Mouse (Mus musculus) kidney, embryonic 15.5 days (tissue): ENCODE data around the gene Fras1. TPM values are rescaled to one million over a fixed set of nuclear protein-coding genes. Genes with fewer than 3 reads are reported as not detected.
A peak's percentile ranks its signal among the peaks of the same experiment; 100 is the strongest.

Experiments
- ATAC-seq: fragments of 200-750 bp; cut with Nextera tagmentation; replicated peaks from 2 replicates; pipeline ENCODE4 v1.8.0; 2017; ENCODE audit warnings: moderate TSS enrichment; ENCODE audit not compliant: low FRiP score
- H3K27ac ChIP-seq: fragments of 300-500 bp; sonication (generic); 2 replicates; pipeline ENCODE4 v1.5.1; 2015; ENCODE audit warnings: mild to moderate bottlenecking, inconsistent platforms
- H3K27me3 ChIP-seq: fragments of 300-500 bp; sonication (generic); 2 replicates; pipeline ENCODE4 v1.6.1; 2015; ENCODE audit warnings: inconsistent platforms
- H3K36me3 ChIP-seq: fragments of 300-500 bp; sonication (generic); 2 replicates; pipeline ENCODE4 v1.6.1; 2015; ENCODE audit warnings: inconsistent platforms
- H3K4me1 ChIP-seq: fragments of 300-500 bp; sonication (generic); 2 replicates; pipeline ENCODE4 v1.6.1; 2015; ENCODE audit warnings: inconsistent platforms
- H3K4me2 ChIP-seq: fragments of 300-500 bp; sonication (generic); 2 replicates; pipeline ENCODE4 v1.6.1; 2015; ENCODE audit warnings: moderate library complexity, mild to moderate bottlenecking, inconsistent platforms
- H3K4me3 ChIP-seq: fragments of 300-500 bp; sonication (generic); replicated peaks from 2 replicates; pipeline ENCODE4 v1.5.1; 2015; ENCODE audit warnings: mild to moderate bottlenecking, inconsistent platforms
- H3K9ac ChIP-seq: fragments of 300-500 bp; sonication (generic); 2 replicates; pipeline ENCODE4 v1.6.1; 2015; ENCODE audit warnings: mild to moderate bottlenecking, inconsistent platforms
- H3K9me3 ChIP-seq: fragments of 300-500 bp; sonication (generic); replicated peaks from 2 replicates; pipeline ENCODE4 v1.6.1; 2016; ENCODE audit warnings: inconsistent platforms
- WGBS: fragments of 180-500 bp; shearing (Covaris S2); methylation state at CpG from one replicate; pipeline ENCODE4 v1.1.7; 2015; ENCODE audit warnings: mixed read lengths; 5-methylcytosine and 5-hydroxymethylcytosine counted together
- polyA plus RNA-seq: library from polyadenylated mRNA; unstranded; fragments of >200 nt; fragmentation: Nextera tagmentation; extraction: Ambion mirVana; gene quantifications from 2 replicates; pipeline ENCODE4 v1.2.1, GENCODE M21; 2015

Gene Fras1
- polyA plus RNA-seq, 1 experiment from 2014 or later = 36.4 TPM

DNA sequence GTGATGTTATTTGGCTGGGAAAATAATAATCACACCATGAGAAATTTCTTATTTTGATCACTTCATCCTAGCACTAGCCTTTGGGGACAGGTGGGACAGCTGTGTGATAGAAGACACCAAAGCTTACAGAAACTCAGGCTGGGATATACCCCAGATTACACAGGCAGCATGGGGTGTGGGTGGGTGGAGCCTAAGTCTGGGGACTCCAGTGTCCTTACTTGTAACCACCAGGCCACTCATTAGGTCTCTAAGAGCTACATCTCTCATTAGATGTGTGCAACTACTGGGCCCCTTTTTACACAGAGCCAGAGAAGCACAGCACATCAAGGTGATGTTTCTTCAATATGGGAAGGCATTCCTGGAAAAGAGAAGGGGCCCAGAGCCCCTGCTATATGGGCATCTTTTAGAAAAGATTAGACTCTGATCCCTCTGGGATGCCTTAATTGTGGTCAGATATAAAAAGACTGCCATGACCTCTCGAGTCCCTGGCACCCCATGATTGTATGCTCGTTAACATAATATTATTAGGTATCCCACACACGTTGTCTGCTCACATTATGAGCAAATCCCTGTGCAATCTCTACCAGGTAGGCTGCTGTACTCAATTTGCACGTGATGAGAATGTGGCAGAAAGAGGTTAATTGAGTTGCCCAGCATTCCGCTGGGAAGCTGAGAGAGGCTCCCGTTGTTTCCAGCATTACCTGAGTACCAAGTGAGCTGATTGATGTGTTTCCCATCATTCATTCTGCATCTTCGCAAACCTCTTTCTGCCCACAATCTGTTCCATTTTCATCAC is 230.4 kb downstream of the Fras1 start:
- Histone ChIP-seq H3K4me3 (no peak overlapping the region), H3K27ac (no peak overlapping the region), H3K36me3 (peaks cover 34% of the 10 kb centered on the region), H3K9ac (no peak overlapping the region), H3K4me1 (no peaks in the 10 kb centered on the region), H3K4me2 (no peak overlapping the region), H3K9me3 (no peaks in the 10 kb centered on the region), H3K27me3 (no peaks in the 10 kb centered on the region)
- ATAC-seq = no peak
- WGBS = 84% methylated on average over 7 of the region's 7 CpGs

DNA sequence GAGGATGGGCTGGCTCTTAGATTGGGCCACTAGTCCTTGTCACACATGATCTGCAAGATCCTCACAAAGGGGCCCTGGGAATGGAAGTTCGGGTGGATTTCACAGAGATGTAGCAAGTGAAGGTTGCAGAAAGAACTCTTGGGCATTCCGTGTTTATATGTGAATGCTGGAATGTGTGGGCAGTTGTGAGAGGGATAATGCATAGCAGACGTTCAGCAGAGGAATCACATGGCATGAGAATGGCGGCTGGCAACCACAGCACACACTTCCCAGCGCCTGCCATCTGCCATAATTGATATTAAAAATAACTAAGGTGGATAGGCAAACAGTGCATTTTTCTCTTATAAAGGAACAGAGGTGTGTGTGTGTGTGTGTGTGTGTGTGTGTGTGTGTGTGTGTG is 234.3 kb downstream of the Fras1 start:
- no peak; the same call in 1 of the 2 replicates for ATAC-seq
- Histone ChIP-seq H3K27me3 (no peaks in the 10 kb centered on the region), H3K27ac (no peak overlapping the region), H3K4me3 (no peak overlapping the region), H3K9me3 (no peaks in the 10 kb centered on the region), H3K4me1 (0 out of 2 replicates have a peak, but pooled peaks cover 2% of the 10 kb centered on the region), H3K36me3 (peaks cover 7% of the 10 kb centered on the region; the same call in 1 of the 2 replicates), H3K9ac (no peak overlapping the region), H3K4me2 (no peak overlapping the region)
- 69% methylated on average over 5 of the region's 5 CpGs for WGBS

DNA sequence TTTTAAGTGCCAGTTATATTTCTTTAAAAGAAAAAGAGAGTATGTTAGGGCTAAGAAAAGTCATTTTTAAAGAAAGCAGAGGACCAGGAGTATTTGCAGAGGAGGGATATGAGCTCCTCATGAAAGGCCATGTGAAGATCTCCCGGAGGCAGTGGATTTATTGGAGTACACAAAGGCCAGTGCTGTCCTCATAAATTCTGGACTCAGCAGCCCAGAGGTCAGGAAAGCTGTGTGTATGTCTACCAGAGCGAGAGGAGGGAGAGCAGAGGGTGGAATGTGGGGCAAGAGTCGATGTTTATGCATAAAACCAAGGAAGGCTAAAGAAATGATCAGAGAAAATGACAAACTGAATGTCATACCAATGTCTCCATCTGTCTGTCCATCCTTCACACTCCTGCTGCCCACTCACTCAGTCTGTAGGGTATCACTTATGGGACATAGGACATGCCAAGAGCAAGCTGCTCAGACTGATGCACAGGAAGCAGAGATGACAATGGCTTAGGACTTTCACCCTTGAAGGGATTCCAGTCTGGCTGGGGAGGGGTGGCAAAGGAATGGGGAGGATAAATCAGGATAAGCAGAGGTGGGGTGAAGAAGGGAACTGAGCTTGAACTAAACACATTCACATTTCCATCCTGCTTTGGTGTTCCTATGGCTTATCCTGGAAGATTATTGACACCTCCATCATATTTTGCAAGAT is 235.0 kb downstream of the Fras1 start:
- H3K4me1 ChIP-seq = 0 out of 2 replicates have a peak, but pooled peaks cover 2% of the 10 kb centered on the region
- H3K27me3 ChIP-seq = no peaks in the 10 kb centered on the region
- no peak overlapping the region for H3K4me2 ChIP-seq
- H3K36me3 ChIP-seq = peaks cover 7% of the 10 kb centered on the region; the same call in 1 of the 2 replicates
- H3K9ac ChIP-seq = no peak overlapping the region
- H3K4me3 ChIP-seq = no peak overlapping the region
- 0 out of 2 replicates have a peak overlapping the region, but pooled peaks have one; percentile 27 for H3K27ac ChIP-seq
- 19% methylated on average over 3 of the region's 3 CpGs for WGBS
- H3K9me3 ChIP-seq = no peaks in the 10 kb centered on the region
- ATAC-seq = peak; percentile 88

DNA sequence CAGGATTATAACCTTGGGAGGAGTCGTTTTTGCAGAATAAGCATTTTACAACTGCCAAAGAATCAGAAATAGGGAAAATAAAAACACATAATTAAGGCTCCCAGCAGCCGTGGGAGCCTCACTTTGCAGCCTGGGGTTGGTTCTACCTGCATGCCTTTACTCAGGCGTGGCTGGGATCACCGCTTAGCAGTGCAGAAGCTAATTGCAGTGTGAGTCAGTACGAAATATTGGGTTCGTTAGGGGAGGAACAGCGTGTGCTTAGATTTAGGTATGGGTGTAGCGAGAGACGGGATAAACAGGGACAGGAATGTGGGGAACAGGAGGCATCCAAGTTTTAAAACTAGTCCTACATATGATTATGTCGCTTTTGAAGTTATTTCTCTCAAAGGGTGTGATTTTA is 238.3 kb downstream of the Fras1 start:
- Histone ChIP-seq H3K4me1 (peaks cover 8% of the 10 kb centered on the region), H3K36me3 (0 out of 2 replicates have a peak, but pooled peaks cover 3% of the 10 kb centered on the region), H3K27me3 (no peaks in the 10 kb centered on the region), H3K4me2 (no peak overlapping the region), H3K4me3 (no peak overlapping the region), H3K9me3 (no peaks in the 10 kb centered on the region), H3K9ac (no peak overlapping the region), H3K27ac (no peak overlapping the region)
- WGBS = 76% methylated on average over 10 of the region's 10 CpGs
- ATAC-seq = no peak

DNA sequence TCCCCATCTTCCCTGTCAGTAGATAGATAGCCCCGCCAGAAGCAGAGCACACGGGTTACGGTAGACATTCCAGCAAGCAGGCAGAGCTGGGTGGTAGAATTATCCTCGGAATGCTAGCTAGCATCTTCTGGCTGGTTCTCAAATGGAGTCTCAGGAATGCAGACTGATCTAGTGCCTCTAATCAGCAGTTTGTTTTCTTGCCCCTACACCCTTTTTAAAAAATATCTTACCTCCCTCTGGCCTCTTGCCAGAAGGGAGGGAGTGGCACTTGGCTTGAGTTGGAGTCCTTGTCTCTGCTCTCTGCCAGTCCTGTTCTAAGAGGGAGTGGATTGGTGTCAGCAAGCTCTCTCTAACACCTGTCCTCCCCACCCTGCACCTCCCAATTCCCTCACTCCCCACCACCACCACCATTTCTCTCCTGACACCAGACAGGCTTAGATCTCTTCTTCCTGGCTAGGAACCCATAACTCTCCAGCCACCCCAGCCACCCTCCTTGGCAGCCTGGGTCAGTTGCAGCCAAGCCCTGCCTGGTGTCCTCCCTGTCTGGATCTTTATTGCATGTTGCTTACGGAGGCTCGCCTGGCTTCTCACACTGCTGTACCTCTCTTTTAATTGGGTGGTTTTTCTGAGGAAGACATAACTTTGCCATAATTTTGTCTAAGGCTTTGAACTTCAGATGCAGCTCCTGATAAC is 243.3 kb downstream of the Fras1 start:
- H3K9me3 ChIP-seq = no peaks in the 10 kb centered on the region
- H3K4me3 ChIP-seq = no peak overlapping the region
- WGBS = 39% methylated on average over 6 of the region's 6 CpGs
- H3K36me3 ChIP-seq = peaks cover 17% of the 10 kb centered on the region
- no peak overlapping the region for H3K9ac ChIP-seq
- no peak overlapping the region for H3K4me2 ChIP-seq
- peak; percentile 74 for ATAC-seq
- H3K27ac ChIP-seq = peak overlapping the region; percentile 18; the same call in 1 of the 2 replicates
- H3K4me1 ChIP-seq = peaks cover 11% of the 10 kb centered on the region
- no peaks in the 10 kb centered on the region for H3K27me3 ChIP-seq

DNA sequence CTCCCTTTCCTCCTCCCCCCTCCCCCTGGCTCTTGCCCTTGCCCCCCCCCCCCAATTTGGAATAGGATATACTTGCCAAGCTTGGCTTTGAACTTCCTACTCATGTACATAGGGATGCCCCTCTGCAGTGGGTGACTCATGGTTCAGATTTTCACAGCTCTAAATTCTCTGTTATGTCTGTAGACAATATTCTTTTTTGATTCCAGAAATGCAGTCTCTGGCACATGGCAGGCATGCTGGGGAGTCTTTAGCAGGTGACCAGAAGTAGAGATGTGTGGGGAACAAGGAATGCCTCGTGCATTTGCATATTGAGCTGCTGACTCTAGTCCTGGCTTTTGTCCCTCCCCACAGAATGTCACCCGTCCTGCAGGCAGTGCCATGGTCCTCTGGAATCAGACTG is 244.3 kb downstream of the Fras1 start:
- Histone ChIP-seq H3K4me1 (peaks cover 12% of the 10 kb centered on the region), H3K27me3 (no peaks in the 10 kb centered on the region), H3K36me3 (peaks cover 17% of the 10 kb centered on the region), H3K4me2 (no peak overlapping the region), H3K9me3 (no peaks in the 10 kb centered on the region), H3K9ac (no peak overlapping the region), H3K4me3 (no peak overlapping the region), H3K27ac (no peak overlapping the region)
- 74% methylated on average over 2 of the region's 2 CpGs for WGBS
- ATAC-seq = no peak

DNA sequence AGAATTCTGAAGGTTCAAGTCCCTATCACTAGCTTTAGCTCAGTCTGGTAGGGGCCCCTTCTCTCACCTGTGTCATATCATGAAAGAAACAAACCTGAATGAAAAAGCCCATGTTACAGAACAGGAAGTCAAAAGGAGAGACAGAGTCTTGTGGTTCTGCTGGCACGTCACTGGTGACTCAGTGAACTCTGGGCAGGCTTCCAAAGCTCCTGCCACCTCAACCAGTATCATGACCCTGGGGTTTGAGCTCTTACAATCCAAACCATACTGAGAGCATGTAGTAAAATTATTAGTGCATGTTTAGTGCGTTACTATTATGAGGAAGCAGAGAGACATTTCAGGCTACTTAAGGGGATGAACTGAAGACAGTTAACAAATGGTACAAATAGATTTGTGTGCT is 246.5 kb downstream of the Fras1 start:
- Histone ChIP-seq H3K4me1 (peaks cover 12% of the 10 kb centered on the region), H3K9me3 (no peaks in the 10 kb centered on the region), H3K4me2 (no peak overlapping the region), H3K36me3 (peaks cover 17% of the 10 kb centered on the region), H3K4me3 (no peak overlapping the region), H3K27me3 (no peaks in the 10 kb centered on the region), H3K27ac (no peak overlapping the region), H3K9ac (no peak overlapping the region)
- WGBS = 79% methylated on average over 2 of the region's 2 CpGs
- no peak for ATAC-seq

DNA sequence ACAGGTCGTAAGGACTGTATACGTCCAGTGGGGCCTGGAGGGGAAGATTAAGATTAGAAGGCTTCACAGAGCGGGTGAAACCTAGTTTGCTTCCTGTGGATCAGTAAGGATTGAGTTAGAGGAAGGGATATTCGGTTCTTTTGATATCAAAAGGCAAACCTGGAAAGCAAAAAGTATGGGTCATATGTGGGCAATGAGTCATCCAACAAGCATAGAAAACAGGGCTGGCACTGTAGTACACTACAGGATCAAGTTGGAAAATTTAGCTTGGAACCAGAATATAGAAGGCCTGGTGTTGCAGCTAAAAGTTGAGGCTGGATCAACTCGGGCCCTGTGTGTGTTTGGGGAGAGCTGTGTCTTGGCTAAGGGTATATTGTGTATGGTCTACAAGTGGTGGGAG is 246.9 kb downstream of the Fras1 start:
- Histone ChIP-seq H3K9ac (no peak overlapping the region), H3K27ac (no peak overlapping the region), H3K4me1 (peaks cover 12% of the 10 kb centered on the region), H3K36me3 (peaks cover 17% of the 10 kb centered on the region), H3K4me3 (no peak overlapping the region), H3K9me3 (no peaks in the 10 kb centered on the region), H3K4me2 (no peak overlapping the region), H3K27me3 (no peaks in the 10 kb centered on the region)
- ATAC-seq = no peak
- 90% methylated on average over 5 of the region's 5 CpGs for WGBS

DNA sequence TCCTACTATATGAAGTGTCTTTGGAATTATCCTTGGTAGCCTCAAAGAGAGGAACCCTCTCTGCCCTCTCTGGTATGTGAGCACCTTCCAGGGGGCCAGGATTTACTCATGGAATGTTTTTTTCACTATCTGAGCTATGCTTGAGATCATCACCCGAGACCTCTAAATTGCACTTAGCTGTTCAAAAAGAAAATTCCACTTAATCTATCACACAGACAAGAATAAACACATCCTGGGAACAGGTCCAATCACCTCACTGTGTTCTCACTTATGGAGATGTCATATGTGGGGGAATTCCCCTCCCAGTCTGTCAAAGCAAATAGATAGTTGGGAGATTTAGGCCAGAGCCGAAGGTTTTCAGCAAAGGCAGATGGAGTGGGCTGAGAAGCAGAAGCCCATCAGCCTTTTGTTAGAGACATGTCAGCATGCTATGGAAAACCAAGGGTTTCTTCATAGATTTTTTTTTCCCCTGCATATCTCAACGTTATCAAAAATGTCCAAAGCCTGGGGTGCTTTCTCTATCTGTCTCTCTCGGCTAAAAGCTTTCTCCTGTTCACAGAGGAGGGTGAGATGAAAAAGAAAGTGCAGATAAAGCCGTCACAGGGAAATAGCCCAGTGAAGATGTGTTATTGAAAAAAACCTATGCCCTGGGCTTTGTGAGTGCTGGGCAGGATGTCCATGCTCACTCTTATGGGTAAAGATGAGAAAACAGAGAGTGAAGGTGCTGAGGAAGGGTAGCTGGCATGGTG is 249.0 kb downstream of the Fras1 start:
- Histone ChIP-seq H3K9ac (no peak overlapping the region), H3K4me3 (no peak overlapping the region), H3K4me2 (no peak overlapping the region), H3K36me3 (peaks cover 21% of the 10 kb centered on the region), H3K4me1 (0 out of 2 replicates have a peak, but pooled peaks cover 2% of the 10 kb centered on the region), H3K27ac (no peak overlapping the region), H3K9me3 (no peaks in the 10 kb centered on the region), H3K27me3 (no peaks in the 10 kb centered on the region)
- no peak for ATAC-seq
- WGBS = 72% methylated on average over 5 of the region's 5 CpGs

DNA sequence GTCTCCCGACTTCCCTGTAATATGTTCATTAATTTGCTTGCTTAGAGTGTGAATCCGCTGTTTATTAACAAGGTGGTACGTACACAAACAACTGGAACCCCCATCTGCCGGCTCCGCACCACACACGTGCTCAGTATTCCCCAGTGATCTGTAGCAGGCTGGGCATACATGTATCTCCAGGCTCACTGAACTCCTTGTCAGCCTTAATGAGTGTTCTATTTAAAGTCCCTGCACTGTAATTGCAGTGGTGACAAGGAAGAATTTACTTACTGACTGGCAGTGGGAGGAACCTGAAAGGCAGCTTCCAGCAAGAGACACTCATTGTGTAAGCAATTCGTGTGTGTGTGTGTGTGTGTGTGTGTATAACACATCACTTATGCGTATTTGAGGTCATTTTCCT is 256.1 kb downstream of the Fras1 start:
- Histone ChIP-seq H3K9me3 (no peaks in the 10 kb centered on the region), H3K36me3 (peaks cover 18% of the 10 kb centered on the region), H3K9ac (no peak overlapping the region), H3K4me2 (no peak overlapping the region), H3K27ac (no peak overlapping the region), H3K4me1 (no peaks in the 10 kb centered on the region), H3K27me3 (no peaks in the 10 kb centered on the region), H3K4me3 (no peak overlapping the region)
- no peak for ATAC-seq
- WGBS = 76% methylated on average over 8 of the region's 8 CpGs

DNA sequence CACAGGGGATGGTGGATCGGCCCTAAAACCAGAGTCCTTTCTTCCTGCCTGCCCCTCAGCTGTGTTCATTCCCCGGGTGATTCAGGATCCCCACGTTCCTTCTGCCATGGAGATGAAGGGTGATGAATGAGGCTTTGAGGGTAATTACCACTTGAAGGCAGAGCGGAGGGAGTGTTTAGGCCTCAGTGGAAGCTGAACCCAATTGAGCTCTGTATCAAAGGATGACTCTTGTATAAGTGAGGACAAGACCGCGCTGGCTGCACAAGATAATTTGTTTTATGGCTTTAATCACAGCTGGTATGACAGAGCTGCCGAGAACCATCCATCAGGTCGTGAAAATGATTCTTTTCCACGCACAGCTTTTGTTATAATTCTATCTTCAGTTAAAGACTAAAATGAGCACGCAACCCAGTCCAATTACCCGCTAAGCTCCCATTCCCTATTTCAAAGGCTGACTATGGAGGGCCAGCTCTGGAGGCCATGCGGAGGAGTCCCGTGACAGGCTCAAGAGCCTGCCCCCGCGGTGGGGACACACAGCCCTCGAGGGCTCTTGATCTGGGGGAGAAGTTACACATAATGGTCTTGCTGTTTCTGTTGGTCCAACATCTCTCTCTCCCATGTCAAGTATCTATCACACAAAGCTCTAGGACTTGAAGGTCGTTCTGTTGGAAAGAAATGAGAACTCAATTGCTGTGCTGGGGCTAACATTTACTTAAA is 261.5 kb downstream of the Fras1 start:
- ATAC-seq = no peak
- no peak overlapping the region for H3K9ac ChIP-seq
- WGBS = 67% methylated on average over 17 of the region's 17 CpGs
- peaks cover 23% of the 10 kb centered on the region for H3K36me3 ChIP-seq
- no peak overlapping the region for H3K27ac ChIP-seq
- H3K4me1 ChIP-seq = no peaks in the 10 kb centered on the region
- H3K27me3 ChIP-seq = no peaks in the 10 kb centered on the region
- no peak overlapping the region for H3K4me2 ChIP-seq
- no peaks in the 10 kb centered on the region for H3K9me3 ChIP-seq
- no peak overlapping the region for H3K4me3 ChIP-seq
